Mouse (Mus musculus) liver, embryonic 16.5 days (tissue): ENCODE data around the gene Col4a2. TPM values are rescaled to one million over a fixed set of nuclear protein-coding genes. Genes with fewer than 3 reads are reported as not detected.

Experiments used
- ATAC-seq: fragments of 200-750 bp; cut with Nextera tagmentation; 2 replicates; pipeline ENCODE4 v1.8.0; 2017; ENCODE audit warnings: low read depth, mild to moderate bottlenecking, moderate number of reproducible peaks, moderate library complexity
- H3K27ac ChIP-seq: fragments of 300-500 bp; sonication (generic); 2 replicates; pipeline ENCODE4 v1.5.1; 2014; ENCODE audit warnings: mild to moderate bottlenecking, low read length
- H3K27me3 ChIP-seq: fragments of 300-500 bp; sonication (generic); 2 replicates; pipeline ENCODE4 v1.6.1; 2014; ENCODE audit warnings: low read depth, low read length, mixed read lengths; ENCODE audit not compliant: control insufficient read depth, insufficient read depth
- H3K36me3 ChIP-seq: fragments of 300-500 bp; sonication (generic); 2 replicates; pipeline ENCODE4 v1.6.1; 2014; ENCODE audit warnings: mild to moderate bottlenecking; ENCODE audit not compliant: control insufficient read depth, insufficient read depth
- H3K4me1 ChIP-seq: fragments of 300-500 bp; sonication (generic); 2 replicates; pipeline ENCODE4 v1.6.1; 2014; ENCODE audit warnings: low read depth, low read length, mixed read lengths; ENCODE audit not compliant: control insufficient read depth
- H3K4me2 ChIP-seq: fragments of 300-500 bp; sonication (generic); 2 replicates; pipeline ENCODE4 v1.6.1; 2014; ENCODE audit warnings: low read depth, low read length, mixed read lengths
- H3K4me3 ChIP-seq: fragments of 300-500 bp; sonication (generic); 2 replicates; pipeline ENCODE4 v1.5.1; 2014; ENCODE audit warnings: low read depth, mild to moderate bottlenecking, low read length
- H3K9ac ChIP-seq: fragments of 300-500 bp; sonication (generic); 2 replicates; pipeline ENCODE4 v1.6.1; 2014; ENCODE audit warnings: low read depth, low read length
- H3K9me3 ChIP-seq: fragments of 300-500 bp; sonication (generic); replicated peaks from 2 replicates; pipeline ENCODE4 v1.6.1; 2016; ENCODE audit warnings: low read length; ENCODE audit not compliant: control insufficient read depth
- WGBS: fragments of 180-500 bp; shearing (Covaris S2); extraction: QIAGEN DNeasy Blood & Tissue Kit; methylation state at CpG from one replicate; pipeline ENCODE4 v1.1.7; 2014; ENCODE audit not compliant: insufficient replicate concordance; 5-methylcytosine and 5-hydroxymethylcytosine counted together
- polyA plus RNA-seq: library from polyadenylated mRNA; unstranded; fragments of >200 nt; fragmentation: Nextera tagmentation; extraction: Ambion mirVana; gene quantifications from 2 replicates; pipeline ENCODE4 v1.2.1, GENCODE M21; 2015

Gene Col4a2
- polyA plus RNA-seq, 1 experiment from 2014 or later: 9.2 TPM

DNA sequence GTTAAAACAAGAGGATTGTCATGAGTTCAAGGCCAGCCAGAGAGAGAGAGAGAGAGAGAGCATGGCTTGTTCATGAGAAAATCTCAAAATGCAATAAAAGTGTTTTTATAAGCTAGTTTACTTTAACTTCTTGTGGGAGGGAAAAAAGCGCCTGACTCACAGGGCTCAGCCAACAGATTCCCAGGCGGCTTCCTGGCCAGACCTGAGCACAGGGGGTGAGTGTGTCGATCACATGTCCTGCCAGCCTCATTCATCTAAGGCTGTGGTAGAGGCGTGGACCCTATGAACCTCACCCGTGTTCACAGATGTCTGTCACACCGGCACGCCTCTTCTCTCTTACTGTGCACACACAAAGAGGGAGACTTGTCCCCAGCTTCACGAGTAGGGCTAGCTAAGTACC, 87.6 kb downstream of the Col4a2 start:
- Histone ChIP-seq H3K36me3 (no peaks in the 10 kb centered on the region), H3K9me3 (no peaks in the 10 kb centered on the region), H3K4me1 (no peaks in the 10 kb centered on the region), H3K4me2 (no peak overlapping the region), H3K27me3 (no peaks in the 10 kb centered on the region), H3K27ac (no peak overlapping the region), H3K4me3 (no peak overlapping the region), H3K9ac (no peak overlapping the region)
- WGBS: 55% methylated on average over 8 of the region's 8 CpGs
- no peak for ATAC-seq

DNA sequence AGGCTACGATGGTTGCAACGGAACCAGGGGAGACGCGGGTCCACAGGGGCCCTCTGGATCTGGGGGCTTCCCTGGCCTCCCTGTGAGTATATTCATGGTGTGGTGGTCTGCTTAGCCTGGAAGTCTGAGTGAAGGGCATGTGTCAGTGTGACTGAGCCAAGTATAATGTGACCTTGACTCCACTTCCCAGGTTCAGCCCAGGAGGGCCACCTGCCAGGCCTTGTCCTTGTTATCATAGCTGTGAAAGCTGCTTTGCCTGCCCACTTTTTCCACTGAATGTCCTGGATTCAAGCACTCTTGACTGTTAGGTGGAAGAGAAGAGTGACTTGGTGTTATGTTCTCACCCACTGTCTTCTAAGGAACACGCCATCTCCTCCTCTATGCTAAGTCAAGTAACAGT, 88.6 kb downstream of the Col4a2 start:
- ATAC-seq: no peak
- no peaks in the 10 kb centered on the region for H3K4me1 ChIP-seq
- no peaks in the 10 kb centered on the region for H3K9me3 ChIP-seq
- no peak overlapping the region for H3K4me2 ChIP-seq
- WGBS: 80% methylated on average over 5 of the region's 5 CpGs
- H3K27me3 ChIP-seq: no peaks in the 10 kb centered on the region
- no peak overlapping the region for H3K4me3 ChIP-seq
- H3K36me3 ChIP-seq: no peaks in the 10 kb centered on the region
- H3K27ac ChIP-seq: no peak overlapping the region
- H3K9ac ChIP-seq: no peak overlapping the region

DNA sequence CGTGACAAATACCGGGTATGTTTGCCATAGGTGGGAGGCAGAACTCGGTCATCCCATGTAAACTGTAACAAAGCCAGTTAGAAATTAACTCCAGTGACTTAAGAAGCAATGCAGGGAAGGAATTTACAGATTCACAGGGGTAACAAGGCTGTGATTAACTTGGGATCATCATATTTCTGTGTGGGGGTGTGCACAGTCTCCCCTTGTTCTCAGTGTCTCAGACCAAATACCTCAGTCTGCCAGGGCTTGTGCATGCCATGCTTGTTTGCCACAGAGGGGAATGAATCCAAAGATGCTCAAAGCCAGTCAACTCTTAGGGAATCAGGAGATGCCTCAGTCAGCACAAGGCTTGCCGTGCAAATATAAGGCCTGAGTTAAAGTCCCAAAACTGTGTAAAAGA, 89.6 kb downstream of the Col4a2 start:
- H3K27me3 ChIP-seq: no peaks in the 10 kb centered on the region
- no peak overlapping the region for H3K4me2 ChIP-seq
- H3K36me3 ChIP-seq: no peaks in the 10 kb centered on the region
- H3K9me3 ChIP-seq: no peaks in the 10 kb centered on the region
- 69% methylated on average over 4 of the region's 4 CpGs for WGBS
- no peak overlapping the region for H3K9ac ChIP-seq
- ATAC-seq: no peak
- no peaks in the 10 kb centered on the region for H3K4me1 ChIP-seq
- H3K4me3 ChIP-seq: no peak overlapping the region
- no peak overlapping the region for H3K27ac ChIP-seq

DNA sequence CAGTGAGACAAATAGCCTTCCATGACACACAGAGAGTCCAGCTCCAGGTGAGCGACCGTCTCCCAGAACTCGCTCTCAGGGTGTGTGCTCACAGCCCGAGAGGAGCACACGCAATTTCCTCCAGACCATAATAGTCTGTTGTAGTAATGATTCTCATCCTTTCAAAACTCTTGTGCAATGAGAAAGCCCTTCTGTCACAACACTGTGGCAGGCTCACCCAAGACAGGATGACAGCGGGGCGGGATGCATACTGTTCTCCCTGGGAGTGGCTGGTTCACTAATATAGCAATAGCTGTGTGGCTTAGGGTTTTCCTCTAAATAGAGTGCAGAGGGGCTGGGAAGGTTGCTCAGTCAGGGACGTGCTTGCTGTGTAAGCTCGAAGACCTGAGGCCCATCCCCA, 91.2 kb downstream of the Col4a2 start:
- Histone ChIP-seq H3K9me3 (no peaks in the 10 kb centered on the region), H3K9ac (no peak overlapping the region), H3K4me3 (no peak overlapping the region), H3K27me3 (no peaks in the 10 kb centered on the region), H3K36me3 (no peaks in the 10 kb centered on the region), H3K4me2 (no peak overlapping the region), H3K4me1 (no peaks in the 10 kb centered on the region), H3K27ac (0 out of 2 replicates have a peak overlapping the region, but pooled peaks have one; percentile 2)
- peak; percentile 32; the same call in 1 of the 2 replicates for ATAC-seq
- WGBS: 76% methylated on average over 9 of the region's 9 CpGs

DNA sequence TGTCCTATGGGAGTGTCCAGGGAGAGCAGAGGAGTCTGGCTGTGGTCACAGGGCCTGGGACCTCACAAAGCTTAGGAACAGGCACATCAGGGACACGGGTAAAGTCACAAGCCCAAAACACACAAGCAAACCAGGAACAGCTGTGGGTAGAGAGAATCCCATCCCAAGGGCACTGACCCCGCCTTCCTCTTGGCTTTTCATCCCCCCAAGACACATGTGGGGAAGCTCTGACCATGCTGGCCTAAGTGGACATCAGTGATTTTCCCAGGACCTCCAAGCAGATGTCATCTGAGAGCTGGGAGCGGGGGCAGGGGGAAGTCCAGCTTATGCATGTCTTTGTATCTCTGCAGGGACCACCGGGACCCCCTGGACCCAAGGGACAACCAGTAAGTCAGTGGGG, 92.0 kb downstream of the Col4a2 start:
- 47% methylated on average over 4 of the region's 4 CpGs for WGBS
- no peak for ATAC-seq
- H3K4me2 ChIP-seq: no peak overlapping the region

DNA sequence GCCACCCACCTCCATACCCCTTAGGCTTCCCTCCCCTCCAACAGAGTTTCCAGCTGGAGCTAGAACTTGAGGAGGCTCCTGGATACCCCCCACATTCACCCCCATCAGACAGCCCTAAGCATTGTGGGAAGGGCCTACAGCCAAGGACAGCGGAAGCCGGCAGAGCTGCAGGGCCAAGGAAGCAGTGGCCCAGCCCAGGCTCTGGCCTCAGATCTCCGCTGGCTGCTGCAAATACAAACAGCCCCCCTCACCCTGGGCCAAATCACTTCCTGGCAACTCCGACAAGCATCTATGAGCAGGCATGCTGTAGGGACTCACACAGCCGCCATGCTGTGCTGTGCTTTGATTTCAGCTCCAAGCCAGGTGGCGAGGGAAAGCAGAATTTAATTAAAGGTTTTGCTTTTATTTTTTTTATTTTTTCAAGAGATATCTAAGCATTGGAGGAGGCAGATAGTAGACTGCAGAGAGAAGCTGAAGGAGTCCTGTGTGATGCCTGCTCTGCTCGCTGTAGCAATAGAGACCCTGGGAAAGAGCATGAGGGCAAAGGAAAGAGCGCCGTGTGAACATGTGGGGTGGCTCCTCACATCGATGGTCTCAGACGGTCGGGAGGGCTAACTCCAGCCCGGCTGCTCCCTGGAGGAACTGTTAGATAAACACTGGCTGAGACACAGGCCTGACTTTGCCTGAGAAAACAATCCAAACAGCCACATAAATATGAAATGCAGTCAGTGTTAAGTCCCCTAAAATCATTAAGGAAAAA, 93.3 kb downstream of the Col4a2 start:
- H3K4me1 ChIP-seq: no peaks in the 10 kb centered on the region
- H3K36me3 ChIP-seq: no peaks in the 10 kb centered on the region
- WGBS: 53% methylated on average over 13 of the region's 13 CpGs
- H3K9me3 ChIP-seq: no peaks in the 10 kb centered on the region
- H3K27ac ChIP-seq: no peak overlapping the region
- no peaks in the 10 kb centered on the region for H3K27me3 ChIP-seq
- H3K9ac ChIP-seq: no peak overlapping the region
- H3K4me2 ChIP-seq: no peak overlapping the region
- no peak overlapping the region for H3K4me3 ChIP-seq
- 0 out of 2 replicates have a peak, but pooled peaks have one; percentile 37 for ATAC-seq

More for the DNA sequence above, 92.0 kb downstream of the Col4a2 start:
- Histone ChIP-seq H3K9me3 (no peaks in the 10 kb centered on the region), H3K4me3 (no peak overlapping the region), H3K4me1 (no peaks in the 10 kb centered on the region), H3K27me3 (no peaks in the 10 kb centered on the region), H3K27ac (no peak overlapping the region), H3K9ac (no peak overlapping the region), H3K36me3 (no peaks in the 10 kb centered on the region)

DNA sequence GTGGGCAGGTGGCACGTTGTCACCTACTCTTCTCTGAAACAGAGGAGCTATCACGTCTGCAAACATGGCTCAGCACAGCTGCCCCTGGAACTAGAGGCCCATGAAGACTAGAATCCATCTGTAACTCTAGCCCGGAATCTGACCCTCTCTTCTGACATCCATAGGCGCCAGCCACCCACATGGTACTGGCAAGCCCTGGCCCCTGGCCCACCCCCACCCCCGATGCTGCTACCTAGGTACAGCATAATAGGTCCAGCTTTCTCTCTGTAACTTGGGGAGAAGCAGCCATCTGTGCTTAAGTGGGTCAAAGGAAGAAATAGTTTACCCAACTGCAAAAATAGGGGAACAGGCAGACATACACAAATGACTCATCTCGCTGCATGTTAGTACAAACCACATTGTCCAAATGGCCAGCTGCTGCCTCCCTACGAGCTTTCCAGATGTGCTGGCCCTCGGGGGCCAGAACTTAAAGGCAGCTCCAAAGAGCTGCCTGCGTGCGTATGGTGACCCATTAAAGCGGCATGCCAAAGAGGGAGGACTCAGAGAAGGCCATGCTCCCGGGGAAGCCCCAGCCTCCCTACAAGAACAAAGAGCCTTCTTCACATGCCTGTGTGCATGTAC, 99.0 kb downstream of the Col4a2 start:
- Histone ChIP-seq H3K27ac (no peak overlapping the region), H3K4me1 (no peaks in the 10 kb centered on the region), H3K27me3 (no peaks in the 10 kb centered on the region), H3K36me3 (no peaks in the 10 kb centered on the region), H3K4me3 (no peak overlapping the region), H3K4me2 (no peak overlapping the region), H3K9me3 (no peaks in the 10 kb centered on the region), H3K9ac (no peak overlapping the region)
- no peak for ATAC-seq
- WGBS: 61% methylated on average over 12 of the region's 12 CpGs

DNA sequence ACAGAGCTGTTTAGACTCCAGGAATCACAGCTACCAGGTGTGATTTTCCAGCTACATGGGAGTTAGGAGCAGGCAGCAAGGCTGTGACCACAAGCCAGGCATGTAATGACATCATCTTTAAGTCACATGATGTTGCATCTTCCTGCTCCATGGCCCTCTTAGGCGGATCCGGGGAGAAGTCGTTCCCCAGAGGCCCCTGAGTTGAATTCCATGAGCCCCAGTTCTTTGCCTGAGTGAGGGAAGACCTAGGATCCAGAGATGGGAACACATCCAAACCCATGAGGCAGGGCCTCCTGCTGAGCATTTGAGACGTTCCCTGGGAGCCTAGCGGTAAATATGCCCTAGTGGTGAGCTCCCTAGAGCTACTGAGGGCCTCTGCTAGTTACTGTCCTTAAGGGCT, 99.8 kb downstream of the Col4a2 start:
- H3K4me2 ChIP-seq: no peak overlapping the region
- H3K27me3 ChIP-seq: no peaks in the 10 kb centered on the region
- no peak overlapping the region for H3K27ac ChIP-seq
- H3K4me3 ChIP-seq: no peak overlapping the region
- H3K4me1 ChIP-seq: no peaks in the 10 kb centered on the region
- ATAC-seq: no peak
- no peak overlapping the region for H3K9ac ChIP-seq
- no peaks in the 10 kb centered on the region for H3K9me3 ChIP-seq
- WGBS: 62% methylated on average over 5 of the region's 5 CpGs
- no peaks in the 10 kb centered on the region for H3K36me3 ChIP-seq

DNA sequence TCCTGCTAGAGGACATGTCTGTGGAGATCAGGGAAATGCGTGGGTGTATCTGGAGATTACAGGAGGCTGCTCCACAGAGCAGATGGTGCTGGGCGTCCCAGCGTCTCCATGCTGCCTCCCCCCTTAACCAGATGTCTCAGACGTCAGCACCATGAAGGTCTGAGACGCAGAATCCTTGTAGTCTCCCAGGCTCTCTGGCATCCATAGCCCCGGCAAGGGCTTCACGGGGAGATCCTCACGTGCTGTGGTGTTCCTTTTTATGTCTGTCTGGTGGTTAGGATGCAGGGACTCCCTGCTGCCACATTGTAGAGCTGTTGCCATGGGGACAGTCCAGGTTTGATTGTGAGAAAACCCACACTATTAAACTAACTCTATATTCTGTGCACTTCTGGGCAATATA, 101.7 kb downstream of the Col4a2 start:
- WGBS: 50% methylated on average over 8 of the region's 8 CpGs
- Histone ChIP-seq H3K4me3 (no peak overlapping the region), H3K27me3 (no peaks in the 10 kb centered on the region), H3K4me1 (no peaks in the 10 kb centered on the region), H3K9ac (no peak overlapping the region), H3K9me3 (no peaks in the 10 kb centered on the region), H3K4me2 (no peak overlapping the region), H3K36me3 (no peaks in the 10 kb centered on the region), H3K27ac (no peak overlapping the region)
- no peak for ATAC-seq
